18 mouse cellular contexts compared by ENCODE assay signal in the genomic region with DNA sequence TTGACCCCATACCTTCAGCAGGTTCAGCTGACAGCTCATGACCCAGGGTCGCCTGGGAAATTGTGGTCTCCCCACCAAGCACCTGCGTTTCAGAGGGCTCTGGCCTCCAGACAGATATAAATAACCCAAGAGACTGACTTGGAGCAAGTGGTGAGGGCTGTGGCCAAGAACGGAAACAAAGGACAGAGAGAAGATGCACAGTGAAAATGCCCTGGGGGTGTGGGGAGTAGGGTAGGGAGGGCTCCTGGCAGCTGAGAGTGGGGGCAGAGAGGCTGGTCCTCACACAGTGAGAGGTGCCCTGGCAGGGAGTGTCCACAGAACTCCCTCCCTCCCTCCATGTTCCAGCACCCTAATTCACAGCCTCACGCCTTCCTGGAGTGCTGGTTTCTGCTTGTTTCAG. TPM values are rescaled to one million over a fixed set of nuclear protein-coding genes. Genes with fewer than 3 reads are reported as not detected.
DNase-seq lines count a peak whose midpoint lies in the region; ATAC-seq lines count a peak whose summit lies in the region.
"Had no signal": no experiment of that assay in that cellular context is flagged by ENCODE, and none has a peak within 500 bp of the region (broad histone marks: within the 10 kb centered on the region; RNA-seq: fewer than 3 reads in every experiment).

No protein-coding gene starts in this region.

- WGBS in kidney, embryonic 16.5 days = 31% methylated on average over 4 of the region's 4 CpGs
- WGBS in heart, embryonic 11.5 days (ENCODE audit: insufficient replicate concordance) = 27% methylated on average over 4 of the region's 4 CpGs

- no peak overlapping the region for H3K4me2 ChIP-seq in kidney, embryonic 16.5 days (replicated peaks; ENCODE audit: low read depth, low read length)
- H3K4me2 ChIP-seq in heart, embryonic 11.5 days = no peak overlapping the region
- H3K4me2 ChIP-seq: liver, embryonic 12.5 days had no signal

- H3K4me1 ChIP-seq in kidney, embryonic 16.5 days (ENCODE audit: insufficient read depth, low read length) = no peaks in the 10 kb centered on the region
- peaks cover 28% of the 10 kb centered on the region for H3K4me1 ChIP-seq in heart, embryonic 11.5 days (ENCODE audit: control insufficient read depth, insufficient read depth, low read length)

- 0 out of 2 replicates have a peak, but pooled peaks have one; percentile 52 for ATAC-seq in kidney, embryonic 16.5 days (ENCODE audit: low FRiP score, low TSS enrichment)
- ATAC-seq in heart, embryonic 11.5 days (replicated peaks; ENCODE audit: insufficient number of reproducible peaks, low FRiP score, low TSS enrichment) = peak; percentile 29; the same call in 1 of the 2 replicates
- ATAC-seq in megakaryocyte, adult 5-6 weeks (ENCODE audit: poor library complexity, severe bottlenecking) = 0 out of 2 replicates have a peak, but pooled peaks have one; percentile 33
- ATAC-seq: forebrain, embryonic 14.5 days; liver, embryonic 12.5 days had no signal

- DNase-seq in kidney, postnatal 36 days = no peak
- peak; percentile 61 for DNase-seq in Muller cell, postnatal 12 days (ENCODE audit: inconsistent ontology term)
- no peak for DNase-seq in lung, adult 18-20 months
- no peak for DNase-seq in urinary bladder, postnatal 14 days (ENCODE audit: low spot score)
- no peak for DNase-seq in frontal cortex, postnatal 36 days (ENCODE audit: low spot score in 2 of 2)
- DNase-seq: adrenal gland, postnatal 25 days; cerebellum, postnatal 14 days; gastrocnemius, postnatal 10 days; layer of hippocampus, adult 9-11 months had no signal

- no peak overlapping the region for H3K4me3 ChIP-seq in kidney, embryonic 16.5 days (ENCODE audit: low read length)
- H3K4me3 ChIP-seq in heart, embryonic 11.5 days (ENCODE audit: low read depth, low read length) = no peak overlapping the region
- H3K4me3 ChIP-seq: hindbrain, embryonic 10.5 days; liver, embryonic 12.5 days; midbrain, embryonic 10.5 days had no signal

- peaks cover 20% of the 10 kb centered on the region for H3K36me3 ChIP-seq in kidney, embryonic 16.5 days (ENCODE audit: insufficient read depth, low read length)
- peaks cover 15% of the 10 kb centered on the region for H3K36me3 ChIP-seq in heart, embryonic 11.5 days (ENCODE audit: control insufficient read depth, insufficient read depth, low read length)

- H3K27ac ChIP-seq in kidney, embryonic 16.5 days (ENCODE audit: low read length) = no peak overlapping the region
- H3K27ac ChIP-seq in heart, embryonic 11.5 days (ENCODE audit: low read depth, low read length) = peak overlapping the region; percentile 47
- H3K27ac ChIP-seq: hindbrain, embryonic 10.5 days; kidney, postnatal 0 days; liver, embryonic 12.5 days; midbrain, embryonic 10.5 days had no signal

- H3K9ac ChIP-seq in kidney, embryonic 16.5 days (replicated peaks; ENCODE audit: low read length) = no peak overlapping the region
- H3K9ac ChIP-seq in heart, embryonic 11.5 days (ENCODE audit: low read depth, low read length) = no peak overlapping the region
- H3K9ac ChIP-seq: liver, embryonic 12.5 days had no signal

- H3K27me3 ChIP-seq in kidney, embryonic 16.5 days (ENCODE audit: insufficient read depth, low read length) = no peaks in the 10 kb centered on the region
- H3K27me3 ChIP-seq in heart, embryonic 11.5 days (ENCODE audit: control insufficient read depth, insufficient read depth, low read length) = no peaks in the 10 kb centered on the region
- H3K27me3 ChIP-seq: liver, embryonic 12.5 days had no signal

- no peaks in the 10 kb centered on the region for H3K9me3 ChIP-seq in kidney, embryonic 16.5 days (ENCODE audit: low read length)
- no peaks in the 10 kb centered on the region for H3K9me3 ChIP-seq in heart, embryonic 11.5 days (replicated peaks; ENCODE audit: control insufficient read depth, low read length)
- H3K9me3 ChIP-seq: G1E; hindbrain, embryonic 10.5 days; liver, embryonic 12.5 days; midbrain, embryonic 10.5 days had no signal

RNA-seq across cellular contexts. Expression of gene Ints7, which starts 50.2 kb away (rescaled TPM):
- polyA plus RNA-seq in kidney, embryonic 16.5 days (2015; fragmentation: Nextera tagmentation; extraction: Ambion mirVana) = 63.7 and 70.9 TPM in 2 replicates
- polyA plus RNA-seq in heart, embryonic 11.5 days (2014; fragmentation: Nextera tagmentation; extraction: Ambion mirVana) = 38.5 and 40.4 TPM in 2 replicates
- 18.1 and 18.2 TPM in 2 replicates for total RNA-seq in megakaryocyte, adult 5-6 weeks (2015)
- total RNA-seq in megakaryocyte, adult 5-6 weeks (2017) = 33.7 and 37.1 TPM in 2 replicates

RNA-seq across cellular contexts. Expression of gene Dtl, which starts 50.3 kb away (rescaled TPM):
- 53.3 and 61.0 TPM in 2 replicates for polyA plus RNA-seq in kidney, embryonic 16.5 days (2015; fragmentation: Nextera tagmentation; extraction: Ambion mirVana)
- polyA plus RNA-seq in heart, embryonic 11.5 days (2014; fragmentation: Nextera tagmentation; extraction: Ambion mirVana) = 37.0 and 39.9 TPM in 2 replicates
- total RNA-seq in megakaryocyte, adult 5-6 weeks (2015) = 34.7 and 36.7 TPM in 2 replicates
- total RNA-seq in megakaryocyte, adult 5-6 weeks (2017) = 24.2 and 30.4 TPM in 2 replicates
